8 mouse cellular contexts compared by ENCODE assay signal in genomic region chr4:55651051-55651763, GRCm38 (mm10).
DNase-seq lines count a peak whose midpoint lies in the region; ATAC-seq and TF ChIP-seq lines count a peak whose summit lies in the region.

No protein-coding gene starts in this region.

- peak overlapping the region; percentile 89 for H3K9ac ChIP-seq in heart, embryonic 13.5 days
- peak overlapping the region; percentile 47; the same call in 1 of the 2 replicates for H3K9ac ChIP-seq in liver, embryonic 11.5 days (ENCODE audit: low read depth, low read length)

- H3K4me3 ChIP-seq in heart, embryonic 13.5 days, result peak overlapping the region; percentile 70
- H3K4me3 ChIP-seq in liver, embryonic 11.5 days (ENCODE audit: low read depth, low read length), result peak overlapping the region; percentile 47
- H3K4me3 ChIP-seq in myocyte, result peak overlapping the region; percentile 38

- peaks cover 25% of the 10 kb centered on the region for H3K27me3 ChIP-seq in heart, embryonic 13.5 days (replicated peaks)
- peaks cover 45% of the 10 kb centered on the region for H3K27me3 ChIP-seq in liver, embryonic 11.5 days (replicated peaks; ENCODE audit: control insufficient read depth, insufficient read depth, low read length)
- no peaks in the 10 kb centered on the region for H3K27me3 ChIP-seq in myocyte (ENCODE audit: control insufficient read depth, insufficient read depth, insufficient read length)

- TF ChIP-seq POLR2A in myocyte (IDR thresholded peaks at IDR 0.05; ENCODE audit: insufficient read length, low read depth), result peak; percentile 97

- H3K4me2 ChIP-seq in heart, embryonic 13.5 days, result peak overlapping the region; percentile 67
- H3K4me2 ChIP-seq in liver, embryonic 11.5 days, result peak overlapping the region; percentile 71
- peak overlapping the region; percentile 83 for H3K4me2 ChIP-seq in myocyte (ENCODE audit: low read depth)

- no peaks in the 10 kb centered on the region for H3K9me3 ChIP-seq in heart, embryonic 13.5 days
- H3K9me3 ChIP-seq in liver, embryonic 11.5 days (ENCODE audit: control insufficient read depth, low read length), result no peaks in the 10 kb centered on the region

- H3K27ac ChIP-seq in heart, embryonic 13.5 days (replicated peaks), result peak overlapping the region; percentile 98
- H3K27ac ChIP-seq in liver, embryonic 11.5 days (ENCODE audit: low read depth, low read length), result peak overlapping the region; percentile 63

- peak overlapping the region; percentile 7 for H3ac ChIP-seq in myocyte (ENCODE audit: control insufficient read depth, insufficient read length)

- H3K79me2 ChIP-seq in myocyte (ENCODE audit: control insufficient read depth, insufficient read depth), result no peaks in the 10 kb centered on the region

- ATAC-seq in heart, embryonic 13.5 days (ENCODE audit: extremely low read depth, insufficient number of reproducible peaks, low FRiP score, low TSS enrichment), result peak; percentile 89
- ATAC-seq in liver, embryonic 11.5 days (replicated peaks; ENCODE audit: low FRiP score), result peak; percentile 54

- no peaks in the 10 kb centered on the region for H3K36me3 ChIP-seq in heart, embryonic 13.5 days
- H3K36me3 ChIP-seq in liver, embryonic 11.5 days (ENCODE audit: control insufficient read depth, insufficient read depth, low read length), result no peaks in the 10 kb centered on the region
- no peaks in the 10 kb centered on the region for H3K36me3 ChIP-seq in myocyte (ENCODE audit: control insufficient read depth, insufficient read depth)

- H3K4me1 ChIP-seq in heart, embryonic 13.5 days, result peaks cover 20% of the 10 kb centered on the region
- H3K4me1 ChIP-seq in liver, embryonic 11.5 days (replicated peaks; ENCODE audit: control insufficient read depth, insufficient read depth, low read length), result no peaks in the 10 kb centered on the region

- under 1% methylated on average over 56 of the region's 56 CpGs for WGBS in heart, embryonic 13.5 days
- under 1% methylated on average over 56 of the region's 56 CpGs for WGBS in liver, embryonic 11.5 days

- DNase-seq in brain, adult 2 months (ENCODE audit: low read depth, low spot score), result peak; percentile 98
- peak; percentile 92 for DNase-seq in fibroblast of lung, adult 2 months (ENCODE audit: low read depth)
- peak; percentile 91 for DNase-seq in kidney, postnatal 14 days
- DNase-seq in liver, embryonic 11.5 days (ENCODE audit: low spot score), result peak; percentile 61
- peak; percentile 44 to 53 for DNase-seq in spleen, postnatal 36 days (ENCODE audit: low spot score in 2 of 2)
- no peak for DNase-seq in T-cell, adult 2 months (ENCODE audit: low spot score)

TF ChIP-seq in myocyte, 11 proteins besides CTCF, POLR2A, EP300 and RAD21:
- TF ChIP-seq MYOG (IDR thresholded peaks at IDR 0.05; ENCODE audit: control insufficient read depth in 1 of 3, insufficient read depth in 1 of 3, insufficient read length in 2 of 3, low read depth in 2 of 3) (peak in 1 of 3 experiments; percentile 49), POLR2AphosphoS2 (IDR thresholded peaks at IDR 0.05; ENCODE audit: insufficient read length, low read depth) (peak; percentile 99), USF1 (IDR thresholded peaks at IDR 0.05; ENCODE audit: low read depth) (peak; percentile 88), SRF (IDR thresholded peaks at IDR 0.05; ENCODE audit: control insufficient read depth, insufficient read length, low read depth) (no peak), MYOD1 (IDR thresholded peaks at IDR 0.05; ENCODE audit: control insufficient read depth in 1 of 3, insufficient read length in 2 of 3, low read depth in 2 of 3) (peak in 1 of 3 experiments; percentile 43), REST (IDR thresholded peaks at IDR 0.05; ENCODE audit: insufficient read depth, insufficient read length) (no peak)
